Mouse (Mus musculus) mouse trophoblast stem cell (cell line): ENCODE measurements around the gene BC048671.

Experiments used
- in situ Hi-C, 2 experiments: fragments of 300-500 bp; cut with MseI, MboI; formaldehyde crosslinking; loops; 2 replicates in 1 of 2; 3 replicates in 1 of 2; pipeline ENCODE4 v1.15.1; 2025

The BC048671 gene

DNA sequence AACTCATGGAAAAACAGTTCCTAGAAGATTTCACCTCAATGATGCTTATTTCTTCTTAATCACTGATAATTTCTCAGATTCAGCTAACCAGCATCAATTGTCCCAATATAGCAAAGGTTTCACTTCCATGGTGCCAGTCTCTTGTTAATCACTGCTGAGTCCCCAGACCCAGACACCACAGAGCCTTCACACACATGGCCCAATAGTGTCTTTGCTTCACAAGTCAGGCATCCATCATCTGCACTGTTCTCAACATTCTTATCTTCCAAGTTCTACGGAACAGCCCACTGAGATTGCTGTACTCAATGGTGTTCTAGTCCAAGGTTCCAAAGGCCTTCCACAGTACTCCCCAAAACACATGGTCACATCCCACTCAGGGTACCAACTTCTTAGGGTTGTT is at the start of gene BC048671:
TSS of gene BC048671 (plus strand) at position 301 of the 400 bp plus-strand sequence.
- in situ Hi-C loops: no loop called here

GRCm38 (mm10) chr6:90288265-90288664 is 12.8 kb upstream of the BC048671 start:
- in situ Hi-C loops: no loop called here

- in situ Hi-C loops: no loop called here
Measured at GRCm38 (mm10) chr6:90306315-90306975, 5.4 kb downstream of the BC048671 start.

DNA sequence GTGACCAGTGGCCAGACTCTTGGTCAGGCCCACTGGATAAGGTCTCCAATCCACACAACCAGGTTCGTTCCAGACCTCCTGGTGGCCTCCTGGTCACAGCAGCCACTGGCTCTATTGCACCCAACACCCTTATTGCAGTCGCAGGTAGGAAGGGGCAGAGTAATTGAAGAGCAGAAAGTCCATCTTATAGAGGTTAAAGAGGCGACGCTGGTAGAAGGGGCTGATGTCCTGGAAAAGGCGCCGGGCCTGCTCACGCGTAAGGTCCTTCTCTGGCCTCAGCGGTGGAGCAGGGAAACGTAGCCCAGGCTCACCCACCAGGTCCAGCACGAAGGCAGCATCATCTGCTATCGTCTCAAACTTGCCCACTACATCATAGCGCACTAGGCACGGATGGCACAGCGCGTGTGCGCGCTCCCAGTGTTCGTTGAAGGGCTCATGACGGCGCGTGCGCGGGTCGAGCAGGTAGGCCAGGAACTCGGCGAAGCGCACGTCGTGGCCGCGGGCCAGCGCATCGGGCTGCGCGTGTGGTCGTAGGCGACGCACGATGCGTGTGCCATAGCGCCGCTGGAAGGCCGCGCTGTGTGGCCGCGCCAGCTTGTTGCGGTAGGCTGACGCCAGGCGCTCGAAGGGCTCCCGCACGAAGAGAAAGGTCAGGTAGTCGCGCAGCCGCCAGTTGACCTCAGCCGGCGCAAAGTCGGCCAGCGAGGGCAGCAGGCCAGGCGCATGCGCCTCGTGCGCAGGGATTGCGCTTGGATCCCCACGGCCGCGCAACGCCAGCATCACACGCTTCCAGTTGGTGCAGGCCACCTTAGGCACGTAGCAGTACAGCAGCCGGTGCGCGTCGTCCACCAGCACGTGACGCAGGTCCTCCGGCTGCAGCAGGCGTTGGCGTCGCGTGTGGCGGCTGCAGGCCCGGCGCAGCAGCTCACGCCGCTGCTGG is 8.1 kb downstream of the BC048671 start:
- in situ Hi-C loops: no loop called here

GRCm38 (mm10) chr6:90315961-90316360 is 14.9 kb downstream of the BC048671 start:
- in situ Hi-C loops: no loop called here

- in situ Hi-C loops: no loop called here
Measured at GRCm38 (mm10) chr6:90317510-90318258, 16.7 kb downstream of the BC048671 start.

GRCm38 (mm10) chr6:90319019-90319418 is 18.0 kb downstream of the BC048671 start:
- in situ Hi-C loops: no loop called here

GRCm38 (mm10) chr6:90319475-90320191 is 18.6 kb downstream of the BC048671 start:
- in situ Hi-C loops: loop anchor here in 1 of 2 experiments (10.0 kb wide), 1 partner anchor 635 kb away; no protein-coding TSS in a partner anchor

- in situ Hi-C loops: loop anchor here in 1 of 2 experiments (10.0 kb wide), 1 partner anchor 636 kb away; no protein-coding TSS in a partner anchor
Measured at GRCm38 (mm10) chr6:90320429-90320828, 19.4 kb downstream of the BC048671 start.

- in situ Hi-C loops: loop anchor here in 1 of 2 experiments (10.0 kb wide), 1 partner anchor 637 kb away; no protein-coding TSS in a partner anchor
Measured at GRCm38 (mm10) chr6:90321811-90322210, 20.8 kb downstream of the BC048671 start.

DNA sequence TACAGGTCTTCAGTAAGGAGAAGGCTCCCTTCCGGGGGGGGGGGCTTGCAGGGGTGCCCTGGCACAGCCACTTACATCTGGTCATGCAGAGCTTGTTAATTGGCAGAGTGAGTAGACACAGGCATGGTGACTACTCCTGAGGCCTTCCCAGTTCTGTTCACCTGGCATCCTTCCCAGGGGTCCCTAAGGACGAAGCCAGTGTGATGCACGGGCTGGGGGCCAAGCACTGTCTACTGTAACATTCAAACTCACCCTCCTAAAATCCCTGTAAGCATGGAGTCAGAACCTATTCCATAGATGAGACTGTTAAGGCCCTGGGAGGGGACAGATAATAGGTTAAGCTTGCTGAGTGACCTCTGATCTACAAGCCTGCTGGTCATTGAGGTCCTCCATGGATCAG is 23.0 kb downstream of the BC048671 start:
- in situ Hi-C loops: loop anchor here in 1 of 2 experiments (10.0 kb wide), 1 partner anchor 639 kb away; no protein-coding TSS in a partner anchor

DNA sequence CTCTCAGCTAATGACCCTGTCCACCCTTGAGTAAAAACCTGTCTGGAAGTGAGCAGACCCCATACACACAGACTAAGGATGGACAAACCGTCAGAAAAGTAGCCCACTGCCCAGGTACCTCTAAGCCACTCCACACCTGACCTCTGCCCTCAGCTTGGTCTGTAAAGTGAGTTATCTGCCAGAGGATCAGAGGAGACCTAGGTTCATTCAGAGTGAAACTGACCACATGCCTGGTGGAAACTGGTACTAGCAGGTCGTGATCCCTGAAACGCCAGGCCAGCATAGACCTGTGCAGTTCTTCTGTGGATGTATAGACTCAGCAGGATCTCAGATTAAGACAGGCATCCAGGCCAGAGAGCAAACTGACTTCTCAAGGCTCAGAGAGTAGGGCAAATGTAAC is 23.4 kb downstream of the BC048671 start:
- in situ Hi-C loops: loop anchor here in 1 of 2 experiments (10.0 kb wide), 1 partner anchor 640 kb away; no protein-coding TSS in a partner anchor

- in situ Hi-C loops: loop anchor here in 1 of 2 experiments (10.0 kb wide), 1 partner anchor 640 kb away; no protein-coding TSS in a partner anchor
Measured at GRCm38 (mm10) chr6:90324991-90325390, 24.0 kb downstream of the BC048671 start, which contains the start of gene Chst13. Gene Chst13 (minus strand): TSS chr6:90325185.

DNA sequence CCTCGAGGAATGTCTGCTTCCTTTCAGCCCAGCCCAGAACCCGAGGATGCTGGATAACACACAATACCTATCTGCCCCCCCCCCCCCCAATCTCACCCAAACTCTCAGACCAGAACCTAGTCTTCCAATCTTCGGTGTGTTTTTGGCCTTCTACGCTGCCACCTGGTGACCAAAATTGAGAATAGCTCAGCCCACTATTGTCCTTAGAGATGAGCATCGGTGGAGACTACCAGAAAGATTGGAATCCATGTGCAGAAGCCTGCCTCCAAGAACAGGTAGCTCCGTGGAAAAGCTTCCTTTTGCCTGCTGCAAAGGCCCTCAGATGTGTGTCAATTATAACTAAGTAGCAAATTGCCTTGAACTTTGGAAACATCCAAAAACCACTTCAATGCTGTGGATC is 26.7 kb downstream of the BC048671 start:
- in situ Hi-C loops: loop anchor here in 1 of 2 experiments (10.0 kb wide), 1 partner anchor 643 kb away; no protein-coding TSS in a partner anchor

DNA sequence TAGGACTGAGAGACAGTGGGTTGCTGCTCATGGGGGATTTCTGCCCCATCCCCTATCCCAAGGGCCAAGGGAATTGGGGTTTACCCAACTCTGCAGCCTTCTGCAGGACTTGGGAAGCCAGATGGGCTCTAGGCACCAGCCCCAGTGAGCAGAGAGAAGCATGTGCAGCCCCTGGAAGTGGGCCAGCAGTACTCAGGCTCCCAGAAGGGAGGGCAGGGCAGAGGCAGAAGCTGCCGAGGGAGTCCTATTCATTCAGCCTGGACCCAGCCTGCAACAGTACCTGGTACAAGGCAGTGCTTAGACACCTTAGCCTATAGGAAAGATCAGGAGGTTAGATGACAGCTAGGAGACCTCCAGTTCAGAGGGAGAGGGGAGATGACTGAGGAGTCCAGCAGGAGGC is 28.9 kb downstream of the BC048671 start:
- in situ Hi-C loops: loop anchor here in 1 of 2 experiments (10.0 kb wide), 1 partner anchor 645 kb away; no protein-coding TSS in a partner anchor

GRCm38 (mm10) chr6:90332561-90333425 is 31.8 kb downstream of the BC048671 start, which contains the start of gene Uroc1:
Gene Uroc1 (plus strand): TSS chr6:90333284.
- in situ Hi-C loops: no loop called here

DNA sequence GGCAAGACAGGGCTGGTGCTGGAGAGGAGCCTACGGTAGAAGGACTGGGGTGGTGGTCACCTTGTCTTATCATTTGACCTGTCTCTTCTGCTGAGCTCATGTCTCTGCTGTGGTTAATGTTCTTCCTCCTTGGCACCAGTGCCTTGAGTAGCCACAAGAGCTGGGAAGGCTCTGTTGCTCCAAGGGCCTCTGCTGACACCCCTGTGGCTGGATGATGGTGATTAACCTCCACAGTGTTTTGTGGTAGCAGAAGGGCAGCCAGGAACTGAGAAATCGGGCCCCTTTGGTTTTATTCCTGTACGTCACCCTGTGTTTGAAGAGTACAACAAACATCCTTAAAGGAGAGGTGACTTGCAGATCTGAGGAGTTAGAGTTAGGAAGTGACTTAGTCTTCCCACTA is 33.2 kb downstream of the BC048671 start:
- in situ Hi-C loops: no loop called here

- in situ Hi-C loops: no loop called here
Measured at GRCm38 (mm10) chr6:90342343-90342742, 41.3 kb downstream of the BC048671 start.

DNA sequence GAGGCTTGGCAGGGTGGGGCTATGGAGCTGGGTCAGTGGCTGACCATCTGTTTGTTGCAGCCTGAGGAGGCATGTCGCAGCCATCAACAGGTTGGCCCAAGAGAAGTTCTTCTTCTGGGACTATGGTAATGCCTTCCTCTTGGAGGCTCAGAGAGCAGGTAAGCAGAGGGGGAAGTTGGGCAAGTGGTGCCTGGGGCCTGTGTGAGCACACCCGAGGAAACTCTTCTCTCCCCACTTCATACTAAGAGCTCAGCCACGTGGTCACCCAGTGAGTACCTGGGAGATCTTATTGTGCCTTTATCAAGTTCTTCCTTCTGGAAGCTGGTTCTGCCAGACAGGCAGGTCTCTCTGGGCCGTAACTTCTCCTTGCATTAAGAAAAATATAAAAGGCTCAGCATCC is 46.2 kb downstream of the BC048671 start:
- in situ Hi-C loops: no loop called here
